Mouse (Mus musculus): ENCODE results near the gene Cdk15.

Gene Cdk15

GRCm38 (mm10) chr1:59268931-59269330 is 12.2 kb downstream of the Cdk15 start:
- in situ Hi-C loops (cut with MboI; ENCODE audit: low pct_unique_long_range_greater_than_20kb in 1 of 2, low sequenced_read_pairs in 2 of 2, unreplicated experiment in 1 of 2) = no loop called here

GRCm38 (mm10) chr1:59269466-59269865 is 12.8 kb downstream of the Cdk15 start:
- in situ Hi-C loops (cut with MboI; ENCODE audit: low pct_unique_long_range_greater_than_20kb in 1 of 2, low sequenced_read_pairs in 2 of 2, unreplicated experiment in 1 of 2) = no loop called here

GRCm38 (mm10) chr1:59269951-59270689 is 13.4 kb downstream of the Cdk15 start:
- in situ Hi-C loops (cut with MboI; ENCODE audit: low pct_unique_long_range_greater_than_20kb in 1 of 2, low sequenced_read_pairs in 2 of 2, unreplicated experiment in 1 of 2) = no loop called here

GRCm38 (mm10) chr1:59272189-59272588 is 15.5 kb downstream of the Cdk15 start:
- in situ Hi-C loops (cut with MboI; ENCODE audit: low pct_unique_long_range_greater_than_20kb in 1 of 2, low sequenced_read_pairs in 2 of 2, unreplicated experiment in 1 of 2) = no loop called here

GRCm38 (mm10) chr1:59285880-59286279 is 29.2 kb downstream of the Cdk15 start:
- in situ Hi-C loops (cut with MboI; ENCODE audit: low pct_unique_long_range_greater_than_20kb in 1 of 2, low sequenced_read_pairs in 2 of 2, unreplicated experiment in 1 of 2) = no loop called here

GRCm38 (mm10) chr1:59286316-59286850 is 29.7 kb downstream of the Cdk15 start:
- in situ Hi-C loops (cut with MboI; ENCODE audit: low pct_unique_long_range_greater_than_20kb in 1 of 2, low sequenced_read_pairs in 2 of 2, unreplicated experiment in 1 of 2) = no loop called here

- in situ Hi-C loops (cut with MboI; ENCODE audit: low pct_unique_long_range_greater_than_20kb in 1 of 2, low sequenced_read_pairs in 2 of 2, unreplicated experiment in 1 of 2) = no loop called here
These were observed 31.0 kb downstream of the Cdk15 start for GRCm38 (mm10) chr1:59287733-59288132.

GRCm38 (mm10) chr1:59291652-59292051 is 34.9 kb downstream of the Cdk15 start:
- in situ Hi-C loops (cut with MboI; ENCODE audit: low pct_unique_long_range_greater_than_20kb in 1 of 2, low sequenced_read_pairs in 2 of 2, unreplicated experiment in 1 of 2) = no loop called here

- in situ Hi-C loops (cut with MboI; ENCODE audit: low pct_unique_long_range_greater_than_20kb in 1 of 2, low sequenced_read_pairs in 2 of 2, unreplicated experiment in 1 of 2) = no loop called here
These were observed 39.1 kb downstream of the Cdk15 start for GRCm38 (mm10) chr1:59295769-59296168.

GRCm38 (mm10) chr1:59297167-59297566 is 40.5 kb downstream of the Cdk15 start:
- in situ Hi-C loops (cut with MboI; ENCODE audit: low pct_unique_long_range_greater_than_20kb in 1 of 2, low sequenced_read_pairs in 2 of 2, unreplicated experiment in 1 of 2) = no loop called here

- in situ Hi-C loops (cut with MboI; ENCODE audit: low pct_unique_long_range_greater_than_20kb in 1 of 2, low sequenced_read_pairs in 2 of 2, unreplicated experiment in 1 of 2) = no loop called here
These were observed 41.9 kb downstream of the Cdk15 start for GRCm38 (mm10) chr1:59298491-59299090.

GRCm38 (mm10) chr1:59307310-59307709 is 50.6 kb downstream of the Cdk15 start:
- in situ Hi-C loops (cut with MboI; ENCODE audit: low pct_unique_long_range_greater_than_20kb in 1 of 2, low sequenced_read_pairs in 2 of 2, unreplicated experiment in 1 of 2) = loop anchor here in 1 of 2 experiments (25.0 kb wide), 1 partner anchor 280 kb away; no protein-coding TSS in a partner anchor

GRCm38 (mm10) chr1:59311292-59311885 is 54.7 kb downstream of the Cdk15 start:
- in situ Hi-C loops (cut with MboI; ENCODE audit: low pct_unique_long_range_greater_than_20kb in 1 of 2, low sequenced_read_pairs in 2 of 2, unreplicated experiment in 1 of 2) = loop anchor here in 1 of 2 experiments (25.0 kb wide), 1 partner anchor 276 kb away; no protein-coding TSS in a partner anchor

- in situ Hi-C loops (cut with MboI; ENCODE audit: low pct_unique_long_range_greater_than_20kb in 1 of 2, low sequenced_read_pairs in 2 of 2, unreplicated experiment in 1 of 2) = loop anchor here in 1 of 2 experiments (25.0 kb wide), 1 partner anchor 275 kb away; no protein-coding TSS in a partner anchor
These were observed 55.8 kb downstream of the Cdk15 start for GRCm38 (mm10) chr1:59312187-59313153.

- in situ Hi-C loops (cut with MboI; ENCODE audit: low pct_unique_long_range_greater_than_20kb in 1 of 2, low sequenced_read_pairs in 2 of 2, unreplicated experiment in 1 of 2) = loop anchor here in 1 of 2 experiments (25.0 kb wide), 1 partner anchor 274 kb away; no protein-coding TSS in a partner anchor
These were observed 56.6 kb downstream of the Cdk15 start for GRCm38 (mm10) chr1:59313154-59313940.

- in situ Hi-C loops (cut with MboI; ENCODE audit: low pct_unique_long_range_greater_than_20kb in 1 of 2, low sequenced_read_pairs in 2 of 2, unreplicated experiment in 1 of 2) = loop anchor here in 1 of 2 experiments (25.0 kb wide), 1 partner anchor 272 kb away; no protein-coding TSS in a partner anchor
These were observed 58.5 kb downstream of the Cdk15 start for GRCm38 (mm10) chr1:59315057-59315807.

- in situ Hi-C loops (cut with MboI; ENCODE audit: low pct_unique_long_range_greater_than_20kb in 1 of 2, low sequenced_read_pairs in 2 of 2, unreplicated experiment in 1 of 2) = loop anchor here in 1 of 2 experiments (25.0 kb wide), 1 partner anchor 271 kb away; no protein-coding TSS in a partner anchor
These were observed 59.3 kb downstream of the Cdk15 start for GRCm38 (mm10) chr1:59316031-59316385.
